Mouse (Mus musculus) adrenal gland, postnatal 25 days (tissue): ENCODE results near the gene Wdr17. TPM values are rescaled to one million over a fixed set of nuclear protein-coding genes. Genes with fewer than 3 reads are reported as not detected.
"Not testable (repeated sequence)": the region's sequence is repeated elsewhere in the genome, so short reads cannot be mapped to it uniquely, and the experiment has no call there.

ENCODE experiments used
- DNase-seq: peaks from one replicate; pipeline ENCODE4 v3.0.0; 2021; ENCODE audit warnings: mixed read lengths
- total RNA-seq: library from RNA; stranded (reverse); gene quantifications from 2 replicates; pipeline ENCODE4 v1.2.3, GENCODE M21; 2021

Gene Wdr17
- total RNA-seq, 1 experiment from 2014 or later = 0.24 TPM

GRCm38 (mm10) chr8:54791858-54792698 lies 94.9 kb downstream of the Wdr17 start:
- DNase-seq = no peak

- DNase-seq = peak; percentile 12
Measured at GRCm38 (mm10) chr8:54780134-54780942, 106.6 kb downstream of the Wdr17 start.

DNA sequence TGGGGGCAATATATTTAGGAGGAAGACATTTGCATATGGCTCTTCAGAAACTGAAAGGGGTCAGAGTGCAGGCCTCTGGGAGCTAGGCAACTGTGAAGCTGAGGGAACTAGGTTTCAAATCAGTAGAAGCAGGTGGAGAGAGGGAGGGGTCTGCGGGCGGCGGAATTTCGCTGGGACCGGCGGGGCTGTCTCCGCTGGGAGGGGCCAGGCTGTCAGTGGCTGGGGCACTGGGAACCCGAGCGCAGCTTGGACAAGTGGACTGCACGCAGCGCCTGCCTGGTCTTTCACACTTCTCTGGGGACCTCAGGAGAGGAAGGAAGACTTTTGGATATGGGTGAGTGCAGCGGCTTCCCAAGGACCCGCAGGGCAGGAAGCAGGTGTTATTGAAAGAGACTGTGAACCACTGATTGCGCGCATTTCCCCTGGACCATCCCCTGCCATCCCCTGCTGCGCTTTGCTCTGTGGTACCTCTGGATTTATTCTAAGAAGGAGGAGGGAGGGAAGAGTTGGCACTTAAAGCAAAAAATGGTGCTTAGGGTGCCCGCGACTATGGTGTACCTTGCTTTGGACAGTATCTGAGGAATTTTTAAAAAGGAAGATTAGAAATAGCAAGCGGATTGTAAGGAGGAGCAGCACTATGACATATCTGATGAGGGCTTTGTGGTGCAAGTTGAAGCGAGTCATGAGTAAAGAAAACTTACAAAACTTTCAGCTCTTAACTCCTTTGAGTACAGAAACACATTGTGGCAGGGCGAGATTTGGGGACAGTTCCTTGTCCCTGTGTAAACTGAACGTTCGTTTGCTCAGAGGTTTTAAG lies 107.5 kb downstream of the Wdr17 start:
- peak; percentile 7 for DNase-seq

- DNase-seq = no peak
Measured at GRCm38 (mm10) chr8:54777012-54777411, 110.0 kb downstream of the Wdr17 start.

DNA sequence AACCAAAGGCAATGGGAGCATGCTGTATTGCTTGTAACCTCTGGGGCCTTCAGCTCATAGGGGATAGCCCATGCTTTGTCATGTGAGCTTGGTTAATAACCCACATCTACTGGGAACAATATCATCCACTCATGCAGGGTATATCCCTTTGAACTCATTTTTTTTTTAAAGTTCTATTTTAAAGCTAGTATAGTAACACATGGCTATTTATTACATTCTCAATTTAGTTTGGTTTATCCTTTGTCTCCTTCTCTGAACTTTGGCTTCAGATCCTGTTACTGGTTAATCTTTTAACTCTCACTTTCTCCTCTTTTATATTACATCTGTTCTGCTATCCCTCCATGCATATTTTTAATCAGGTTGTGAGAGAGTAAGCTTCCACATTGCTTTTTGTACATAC lies 110.7 kb downstream of the Wdr17 start:
- DNase-seq = no peak

GRCm38 (mm10) chr8:54757646-54758045 lies 129.3 kb downstream of the Wdr17 start:
- DNase-seq = no peak

GRCm38 (mm10) chr8:54736660-54737312 lies 150.2 kb downstream of the Wdr17 start:
- DNase-seq = no peak

GRCm38 (mm10) chr8:54724668-54725035 lies 162.3 kb downstream of the Wdr17 start:
- no peak for DNase-seq

GRCm38 (mm10) chr8:54723976-54724667 lies 162.9 kb downstream of the Wdr17 start:
- peak; percentile 77 for DNase-seq

GRCm38 (mm10) chr8:54718515-54718914 lies 168.5 kb downstream of the Wdr17 start:
- no peak for DNase-seq

DNA sequence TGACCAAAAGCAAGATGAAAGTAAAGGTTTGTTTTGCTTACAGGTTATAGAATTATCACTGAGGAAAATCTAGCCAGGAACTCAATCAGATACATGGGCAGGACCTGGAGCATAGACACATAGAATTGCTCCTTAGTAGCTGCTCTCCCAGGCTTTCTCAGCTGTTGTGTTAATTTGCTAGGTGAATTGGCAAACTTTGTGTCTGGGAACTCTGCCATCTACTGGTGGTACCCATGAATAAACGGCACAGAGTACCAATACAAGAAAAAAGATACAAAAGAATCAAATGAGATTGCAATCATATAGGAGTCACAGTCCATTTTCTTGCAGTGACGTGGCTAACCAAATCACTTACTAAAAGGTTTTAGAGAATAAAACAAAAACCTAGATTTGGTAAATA lies 181.2 kb downstream of the Wdr17 start:
- no peak for DNase-seq

DNA sequence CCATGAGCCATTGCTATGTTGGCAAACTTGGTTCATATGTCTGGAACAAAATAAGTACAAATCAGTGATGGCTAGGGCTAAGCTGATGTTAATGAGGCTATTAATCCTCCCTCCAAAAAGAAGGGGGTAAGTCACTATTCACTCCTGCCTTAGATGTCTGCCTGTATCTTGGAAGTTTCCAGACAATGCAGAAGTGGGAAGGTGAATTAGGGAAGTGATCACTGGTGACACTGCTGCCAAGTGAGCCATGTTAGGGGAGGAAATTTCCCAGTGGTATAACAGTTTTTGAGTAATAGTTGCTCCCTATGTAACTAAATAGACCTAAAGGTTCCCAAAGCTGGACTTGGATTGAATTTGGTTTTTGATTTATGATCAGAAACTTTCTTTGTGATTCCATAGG lies 215.2 kb downstream of the Wdr17 start:
- no peak for DNase-seq

DNA sequence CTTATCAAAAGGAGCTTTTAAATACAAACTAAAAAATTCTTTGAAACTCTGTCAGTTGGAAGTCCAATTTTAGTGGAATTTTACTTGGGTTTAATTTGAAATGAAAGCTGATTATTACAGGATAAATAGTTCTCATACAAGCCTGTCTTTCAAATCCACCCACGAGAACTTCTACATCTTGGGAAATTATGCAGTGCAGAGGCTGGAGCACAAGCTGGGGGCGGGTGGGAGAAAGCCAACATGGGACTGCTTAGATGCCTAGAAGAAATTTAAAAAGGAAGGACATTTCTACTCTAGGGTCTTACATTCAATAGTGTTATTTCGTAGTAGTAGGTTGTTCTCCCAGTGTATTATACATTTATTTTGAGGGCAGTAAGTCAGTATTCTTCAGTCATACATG lies 219.2 kb downstream of the Wdr17 start:
- no peak for DNase-seq

GRCm38 (mm10) chr8:54660675-54661074 lies 226.3 kb downstream of the Wdr17 start:
- DNase-seq = peak; percentile 26

DNA sequence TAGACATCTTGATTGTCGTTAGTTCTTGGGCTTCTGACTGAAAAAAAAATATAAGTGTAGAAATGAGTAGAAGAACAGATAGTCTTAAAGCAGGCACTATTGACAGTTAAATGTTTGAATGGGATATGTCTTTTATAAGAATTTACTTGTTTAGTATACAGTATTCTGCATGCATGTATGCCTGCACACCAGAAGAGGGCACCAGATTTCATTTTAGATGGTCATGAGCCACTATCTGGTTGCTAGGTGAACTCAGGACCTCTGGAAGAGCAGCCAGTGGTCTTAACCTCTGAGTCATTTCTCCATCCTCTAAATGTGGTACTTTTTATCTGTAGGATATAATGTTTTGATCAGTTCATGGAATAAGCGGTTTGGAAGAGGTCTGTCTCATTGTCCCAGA lies 227.3 kb downstream of the Wdr17 start:
- no peak for DNase-seq

- DNase-seq = peak; percentile 4
Measured at GRCm38 (mm10) chr8:54638634-54639033, 248.3 kb downstream of the Wdr17 start.

- not testable (repeated sequence) for DNase-seq
Measured at GRCm38 (mm10) chr8:54616710-54617109, 270.3 kb downstream of the Wdr17 start.

DNA sequence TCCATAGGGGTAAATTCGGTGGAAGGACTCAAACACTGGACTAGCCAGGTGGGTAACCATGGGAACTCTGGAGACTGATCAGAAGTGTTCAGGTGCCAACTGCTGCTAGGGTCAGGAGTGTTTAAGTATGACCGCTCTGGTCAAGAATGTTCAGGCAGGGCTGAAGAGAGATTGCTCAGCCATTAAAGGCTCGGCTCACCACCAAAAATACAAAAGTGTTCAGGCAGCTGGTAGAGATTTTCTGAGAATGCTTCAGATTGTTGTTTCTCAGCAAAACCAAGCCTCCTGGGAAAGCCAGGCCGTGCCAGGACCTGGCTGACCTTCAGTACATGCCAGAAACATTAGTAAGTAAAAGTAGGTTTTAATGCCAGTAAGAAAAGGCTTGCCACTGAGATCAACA lies 276.7 kb downstream of the Wdr17 start:
- peak; percentile 64 for DNase-seq

- no peak for DNase-seq
Measured at GRCm38 (mm10) chr8:54609336-54609735, 277.6 kb downstream of the Wdr17 start.

- no peak for DNase-seq
Measured at GRCm38 (mm10) chr8:54603440-54603839, 283.5 kb downstream of the Wdr17 start.

DNA sequence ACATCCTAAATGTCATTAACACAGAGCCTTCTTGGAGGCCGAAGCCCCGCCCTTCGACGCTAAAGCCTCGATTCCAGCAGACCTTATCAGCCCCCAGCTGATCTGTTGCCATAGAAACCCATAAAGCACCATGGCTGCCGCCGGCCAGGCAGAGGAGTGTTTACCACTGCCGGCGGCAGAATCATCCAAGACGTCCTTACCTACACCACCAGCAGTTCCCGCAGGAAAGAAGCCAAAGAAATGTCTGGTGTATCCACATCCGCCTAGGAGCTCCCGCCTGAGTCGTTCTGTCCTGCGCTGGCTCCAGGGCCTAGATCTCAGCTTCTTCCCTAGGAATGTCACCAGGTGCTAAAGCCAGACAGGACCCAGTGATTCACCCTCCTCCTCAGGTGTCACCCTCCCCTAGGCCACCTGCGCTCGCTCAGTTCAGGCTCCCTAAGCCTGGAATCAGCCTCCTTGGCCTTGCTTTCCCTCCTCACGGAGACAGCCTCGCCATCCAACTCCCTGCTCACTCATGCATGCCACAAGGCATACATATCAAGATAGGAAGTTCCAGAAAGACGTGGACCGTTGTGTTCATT lies 286.2 kb downstream of the Wdr17 start, which contains the start of gene Spata4:
Spata4 (plus strand) TSS at position 111 of the 581 bp plus-strand sequence.
- peak; percentile 61 for DNase-seq
